Mouse (Mus musculus) right cerebral cortex, postnatal 25 days (tissue): Measurements from ENCODE around the gene Jam3.

Source experiments
- DNase-seq: peaks from one replicate; pipeline ENCODE4 v3.0.0; 2022

Gene Jam3

GRCm38 (mm10) chr9:27109533-27110514 is 45.4 kb downstream of the Jam3 start:
- DNase-seq = peak; percentile 51

GRCm38 (mm10) chr9:27108451-27108850 is 46.8 kb downstream of the Jam3 start:
- DNase-seq = no peak

DNA sequence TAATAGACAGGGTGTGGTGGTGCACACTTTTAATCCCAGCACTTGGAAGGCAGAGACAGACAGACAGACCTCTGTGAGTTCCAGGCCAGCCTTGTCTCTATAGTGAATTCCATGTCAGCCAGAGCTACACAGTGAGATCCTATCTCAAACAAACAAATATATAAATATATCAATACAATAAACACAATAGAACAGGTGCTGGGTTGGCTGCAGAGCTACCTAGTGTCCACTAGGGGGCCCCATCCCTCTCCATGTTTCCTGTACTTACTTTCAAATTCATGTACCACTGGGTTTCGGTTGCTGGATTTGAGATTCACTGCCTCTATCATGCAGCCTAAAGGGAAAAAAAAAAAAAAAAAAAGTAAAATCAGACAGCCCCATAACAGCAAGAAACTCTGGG is 49.1 kb downstream of the Jam3 start:
- DNase-seq = no peak

GRCm38 (mm10) chr9:27101466-27101865 is 53.8 kb downstream of the Jam3 start:
- no peak for DNase-seq

- DNase-seq = no peak
Measured at GRCm38 (mm10) chr9:27099474-27099873, 55.7 kb downstream of the Jam3 start.

DNA sequence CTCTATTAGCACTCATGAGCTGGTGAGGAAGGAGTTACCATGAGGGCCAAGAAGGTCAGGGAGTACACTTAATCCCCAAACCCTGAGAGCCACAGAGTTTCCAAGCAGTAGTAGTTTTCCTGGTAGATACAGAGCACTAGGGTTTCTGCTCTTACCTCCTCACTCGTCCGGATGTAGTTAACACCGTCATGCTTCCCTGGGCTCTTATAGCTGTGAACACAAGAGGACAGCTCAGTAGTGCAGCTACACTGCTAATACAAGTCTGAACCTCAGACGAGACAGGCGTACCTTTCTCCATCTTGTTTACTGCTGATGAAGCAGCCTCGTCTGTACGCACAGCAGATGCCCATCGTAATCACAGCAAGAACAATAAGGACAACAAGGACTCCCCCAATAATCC is 56.7 kb downstream of the Jam3 start:
- no peak for DNase-seq

DNA sequence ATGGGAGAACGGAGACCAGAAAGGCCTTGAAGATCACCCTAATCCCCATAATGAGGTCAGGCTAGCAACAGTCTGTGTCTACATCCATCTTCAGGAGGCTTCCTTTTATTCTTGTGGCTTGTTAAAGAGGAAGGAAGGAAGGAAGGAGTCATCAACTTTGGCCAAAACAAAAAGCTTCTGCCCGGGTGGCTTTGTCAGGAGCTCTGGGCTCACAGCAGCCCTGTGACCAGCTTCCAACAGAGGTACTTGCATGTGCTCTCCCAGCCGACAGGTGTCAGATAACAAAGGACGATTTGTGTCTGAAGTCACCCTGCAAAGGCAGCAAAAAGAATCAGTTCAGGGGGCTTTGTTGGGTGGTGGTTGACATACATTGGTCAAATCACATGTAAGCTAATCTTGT is 57.1 kb downstream of the Jam3 start:
- DNase-seq = no peak

GRCm38 (mm10) chr9:27092916-27093315 is 62.3 kb downstream of the Jam3 start:
- no peak for DNase-seq

DNA sequence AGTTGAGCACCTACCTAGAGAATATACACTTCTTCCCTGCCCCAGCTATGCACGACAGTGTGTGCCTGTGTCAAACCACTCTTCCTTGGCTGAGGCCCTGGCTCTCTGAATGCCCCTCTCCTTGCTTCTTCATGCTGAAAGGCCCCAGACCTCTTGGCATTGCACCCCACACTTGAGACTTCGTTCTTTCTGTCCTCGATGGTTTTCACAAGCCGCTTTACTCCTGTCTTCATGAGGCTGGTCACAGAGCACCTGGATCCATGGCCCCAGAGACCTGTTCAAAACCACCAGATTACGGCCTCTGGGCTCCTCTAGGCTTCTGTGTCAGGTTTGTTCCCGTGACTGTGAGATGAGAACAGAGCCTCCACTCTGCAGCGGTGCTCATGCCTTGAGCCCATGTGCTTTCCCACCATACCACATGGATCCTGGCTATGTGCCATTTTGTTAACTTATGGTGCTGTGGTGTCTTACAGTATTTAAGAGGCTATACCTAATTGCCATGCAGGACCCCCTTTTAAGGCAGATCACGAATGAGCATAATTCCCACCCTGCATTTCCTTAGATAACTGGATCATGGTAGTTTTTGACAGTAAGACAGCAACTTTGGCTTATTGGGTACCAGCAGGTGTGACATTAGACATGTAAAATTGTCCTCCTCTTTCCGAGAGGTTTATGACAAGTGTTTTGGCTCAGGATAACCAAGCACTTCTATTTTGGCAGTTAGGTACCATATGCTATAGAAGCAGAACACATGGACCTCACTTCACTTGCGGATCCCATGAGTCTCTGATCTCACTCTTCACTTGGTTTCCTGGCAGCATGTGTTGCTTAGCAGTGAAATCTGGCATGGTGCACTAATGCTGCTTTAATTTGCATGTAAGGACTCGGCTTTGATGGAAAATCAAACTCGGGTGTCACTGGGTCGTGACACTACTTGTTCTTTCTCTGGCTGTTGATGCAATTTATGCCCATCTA is 64.1 kb downstream of the Jam3 start:
- DNase-seq = peak; percentile 42

DNA sequence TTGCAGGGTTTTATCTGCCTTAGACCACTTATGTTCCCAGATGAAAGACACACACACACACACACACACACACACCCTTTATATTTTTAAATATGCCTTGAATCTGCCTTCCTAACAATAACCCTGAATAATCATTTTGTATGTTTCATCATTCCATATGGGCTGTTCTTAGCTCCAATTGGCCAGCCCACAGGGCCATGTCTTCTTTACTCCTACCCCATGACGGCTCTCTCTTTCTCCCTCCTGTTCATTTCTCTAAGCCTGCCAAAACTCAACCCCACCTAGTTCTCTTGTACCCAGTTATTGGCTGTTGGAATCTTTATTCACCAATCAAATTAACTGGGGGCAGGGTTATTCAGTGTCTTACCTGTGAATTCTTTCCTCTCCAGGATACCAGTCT is 65.1 kb downstream of the Jam3 start:
- DNase-seq = no peak

- DNase-seq = no peak
Measured at GRCm38 (mm10) chr9:27087402-27087801, 67.8 kb downstream of the Jam3 start.

GRCm38 (mm10) chr9:27086256-27086655 is 69.0 kb downstream of the Jam3 start:
- DNase-seq = no peak

DNA sequence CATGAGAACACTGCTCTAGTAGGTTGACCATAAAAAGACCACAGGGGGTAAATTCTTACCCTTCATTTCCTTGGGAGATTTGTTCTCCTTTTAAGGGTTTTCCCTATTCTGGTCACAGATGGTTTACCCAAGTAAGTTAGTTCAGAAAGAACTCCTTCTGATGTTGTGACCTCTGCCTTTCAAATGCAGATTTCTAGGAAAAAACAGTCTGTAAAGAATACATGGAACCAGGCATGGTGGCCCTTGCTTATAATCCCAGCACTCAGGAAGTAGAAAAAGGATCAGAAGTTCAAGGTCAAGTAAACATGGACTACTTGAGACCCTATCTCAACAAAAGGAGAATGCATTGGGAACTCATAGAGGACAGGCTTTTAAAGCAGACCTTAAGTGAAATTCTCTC is 79.4 kb downstream of the Jam3 start:
- no peak for DNase-seq

DNA sequence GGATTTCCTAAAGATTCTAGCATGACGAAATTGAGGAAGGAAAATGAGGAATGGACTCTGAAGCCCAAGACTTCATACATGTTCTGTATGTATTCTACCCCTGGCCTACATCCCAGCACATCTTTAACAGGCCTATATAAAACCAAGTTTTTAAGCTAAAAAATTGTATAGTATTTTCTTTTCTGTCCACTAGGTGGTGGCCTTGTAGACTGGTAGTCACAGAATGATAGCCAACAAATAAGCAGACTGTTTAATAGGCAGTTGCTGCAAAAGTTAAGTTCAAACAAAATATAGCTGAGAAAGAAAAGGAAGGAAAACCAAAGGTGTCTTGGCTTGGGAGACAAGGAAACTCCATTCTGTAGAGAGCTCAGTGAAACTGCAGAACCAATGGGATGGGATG is 80.5 kb downstream of the Jam3 start:
- no peak for DNase-seq

- no peak for DNase-seq
Measured at GRCm38 (mm10) chr9:27070895-27071294, 84.3 kb downstream of the Jam3 start.

GRCm38 (mm10) chr9:27058341-27058740 is 96.9 kb downstream of the Jam3 start:
- DNase-seq = peak; percentile 30

DNA sequence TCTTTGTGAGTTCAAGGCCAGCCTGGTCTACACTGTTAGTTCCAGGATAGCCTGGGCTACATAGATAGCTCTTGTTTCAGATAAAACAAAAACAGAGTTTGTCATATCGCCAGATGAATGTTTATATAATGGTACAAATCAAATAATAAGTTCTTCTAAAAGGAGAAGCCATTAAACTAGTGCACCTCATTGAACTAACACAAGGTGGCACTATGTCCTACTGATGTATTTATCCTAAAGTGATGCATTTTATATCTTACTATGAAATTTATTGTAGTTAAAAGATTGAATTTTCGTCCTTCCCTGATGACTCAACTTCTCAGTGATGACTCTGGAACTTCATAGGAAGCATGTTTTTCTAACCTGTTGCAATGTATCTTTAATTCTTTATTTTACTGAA is 105.7 kb downstream of the Jam3 start:
- DNase-seq = no peak
